In genomic region chr15:97468732-97469683, GRCm38 (mm10) we compare ENCODE assay signal across 13 mouse cellular contexts.
A peak's percentile ranks its signal among the peaks of the same experiment; 100 is the strongest.
DNase-seq lines count a peak whose midpoint lies in the region; ATAC-seq lines count a peak whose summit lies in the region.
"Had no signal": no experiment of that assay in that cellular context is flagged by ENCODE, and none has a peak within 500 bp of the region (broad histone marks: within the 10 kb centered on the region; RNA-seq: fewer than 3 reads in every experiment).

No protein-coding gene starts in this region.

- peak; percentile 73 for ATAC-seq in megakaryocyte, adult 5-6 weeks (ENCODE audit: poor library complexity, severe bottlenecking)
- no peak for ATAC-seq in erythroblast, adult 5-6 weeks (replicated peaks; ENCODE audit: low FRiP score, poor library complexity, severe bottlenecking)
- ATAC-seq: forebrain, postnatal 0 days had no signal

- peak; percentile 91 for DNase-seq in heart, adult 11 months
- no peak for DNase-seq in heart, postnatal 4 days
- peak; percentile 64 to 72 for DNase-seq in CD8-positive naive resting alpha-beta T cell, adult 2 months (ENCODE audit: low read depth in 2 of 2, low spot score in 2 of 2)
- peak; percentile 79 for DNase-seq in splenic B cell, adult 2 months (ENCODE audit: low read depth, low spot score)
- no peak for DNase-seq in gastrocnemius, postnatal 36 days
- DNase-seq in cerebellum, adult 9-11 months = no peak
- DNase-seq: adrenal gland, postnatal 10 days; forebrain, postnatal 0 days; kidney, adult 2 months; right cerebral cortex, adult 18-20 months had no signal

- intact Hi-C loops in gastrocnemius, postnatal 36 days (cut with DNase I) = no loop called here

- H3K36me3 ChIP-seq in splenic B cell, adult 2 months (ENCODE audit: control insufficient read depth, insufficient read depth, low read length, poor library complexity, severe bottlenecking) = no peaks in the 10 kb centered on the region; the same call in 1 of the 2 replicates
- H3K36me3 ChIP-seq: midbrain, embryonic 12.5 days had no signal

- H3K27me3 ChIP-seq in splenic B cell, adult 2 months (ENCODE audit: control insufficient read depth, insufficient read depth, low read length, poor library complexity, severe bottlenecking) = no peaks in the 10 kb centered on the region
- H3K27me3 ChIP-seq: midbrain, embryonic 12.5 days had no signal

Comparison
In these comparisons a context has a peak if more than half of its experiments do, and no peak if none do; other contexts are left out.
1. DNase-seq: peak in heart, adult 11 months (single experiment), CD8-positive naive resting alpha-beta T cell, adult 2 months (2 of 2) and splenic B cell, adult 2 months (single experiment); none in heart, postnatal 4 days (single experiment), gastrocnemius, postnatal 36 days (0 of 2) and cerebellum, adult 9-11 months (single experiment).